Mouse (Mus musculus): ENCODE results near the gene Fam217a. TPM values are rescaled to one million over a fixed set of nuclear protein-coding genes. Genes with fewer than 3 reads are reported as not detected.

Fam217a gene
- polyA plus RNA-seq (2017; shearing (Covaris generic)), result not detected

DNA sequence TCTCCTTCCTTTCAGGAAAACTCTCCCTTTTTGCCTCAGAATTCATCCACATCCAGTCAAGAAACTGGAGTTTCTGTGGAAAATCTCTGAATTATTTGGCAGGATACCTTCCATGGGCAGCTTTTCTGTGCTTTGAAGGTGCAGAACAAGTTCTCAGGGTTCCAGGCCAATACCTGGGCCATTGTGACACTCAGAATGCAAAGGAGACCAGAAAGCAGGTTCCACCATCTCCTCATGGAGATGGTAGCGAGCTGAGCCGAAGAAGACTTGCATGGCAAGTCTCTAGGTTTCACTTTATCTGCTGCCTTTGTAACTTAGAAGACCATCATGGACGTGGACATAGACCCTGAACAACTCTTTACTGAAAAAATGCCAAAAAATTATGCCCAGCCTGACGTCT is at the start of gene Fam217a, which contains the start of gene 4933417A18Rik:
Fam217a (minus strand) TSS at position 101 of the 400 bp plus-strand sequence.
4933417A18Rik (plus strand) TSS at position 200 of the 400 bp plus-strand sequence.

DNA sequence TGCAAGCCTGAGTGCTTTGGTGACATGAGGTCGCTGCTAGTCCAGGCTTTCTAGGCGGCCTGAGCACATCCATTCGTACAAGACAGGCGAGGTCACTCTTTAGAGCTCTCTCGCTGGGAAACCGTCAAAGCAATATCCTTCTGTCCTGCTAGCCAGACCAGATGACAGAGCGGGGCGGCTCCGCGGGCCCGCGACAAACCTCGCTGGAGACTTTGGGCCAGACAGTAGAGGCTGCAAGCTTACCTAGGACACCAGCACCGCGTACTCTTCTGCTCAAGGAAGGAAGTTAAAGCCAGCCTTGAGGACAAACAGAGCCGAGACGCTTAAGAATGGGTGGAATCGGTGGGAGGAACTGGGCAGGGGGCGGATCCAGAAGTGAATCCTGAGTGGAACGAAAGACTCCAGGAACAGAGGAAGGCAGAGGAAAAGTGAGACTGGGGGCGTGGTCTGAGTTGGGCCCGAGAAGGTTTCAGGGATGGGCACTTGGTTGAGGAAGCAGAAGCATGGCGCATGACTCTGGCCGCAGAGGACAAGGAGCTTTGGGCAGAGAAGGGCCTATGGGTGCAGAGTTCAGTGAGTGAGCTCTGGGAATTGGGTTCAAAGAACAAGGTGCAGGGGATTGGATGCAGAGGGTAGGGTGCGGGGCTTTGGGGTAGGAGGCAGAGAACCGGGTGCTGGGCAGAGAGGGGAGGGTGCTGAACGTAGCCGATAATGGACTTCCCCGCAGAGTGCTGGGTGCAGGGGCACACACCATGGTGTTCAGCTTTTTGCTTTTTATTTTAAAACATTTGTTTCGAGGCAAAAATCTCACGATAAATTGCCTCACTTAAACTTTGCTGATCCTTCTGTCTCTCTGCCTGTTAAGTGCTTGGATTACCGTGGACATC is 39.6 kb upstream of the Fam217a start, which contains the start of gene Eci3:
Eci3 (minus strand) TSS at position 300 of the 887 bp plus-strand sequence.

DNA sequence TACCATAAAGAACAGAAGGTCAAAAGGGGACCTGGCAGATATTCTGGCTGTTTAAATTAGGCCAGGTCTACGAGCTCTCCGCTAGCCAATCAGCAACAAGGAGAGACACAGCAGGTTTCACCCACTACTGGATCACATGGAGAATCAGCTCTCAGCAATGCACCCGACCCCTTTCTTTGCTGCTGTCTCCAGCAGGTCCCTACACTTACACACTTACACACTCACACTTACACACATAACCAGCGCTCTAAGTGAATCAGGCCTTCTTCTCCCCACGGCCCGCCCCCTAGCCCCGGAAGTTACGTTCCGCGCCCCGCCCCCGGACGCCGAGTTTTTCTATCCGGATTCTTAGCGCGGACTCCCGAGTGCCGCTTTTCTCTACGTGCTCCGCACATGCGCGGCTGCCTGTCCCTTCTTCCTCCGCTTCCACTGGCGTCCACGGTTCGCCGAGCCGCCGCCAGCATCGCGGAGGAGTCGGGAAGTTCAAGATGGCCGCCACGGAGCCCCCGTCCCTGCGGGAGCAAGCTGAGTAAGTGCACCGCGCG is 48.9 kb downstream of the Fam217a start, which contains the start of gene Prpf4b:
Prpf4b (plus strand) TSS at position 137 of the 545 bp plus-strand sequence.

Other genes starting within 250 kb of the Fam217a start
- not detected for gene Fam50b, start 189.5 kb downstream of the Fam217a start, polyA plus RNA-seq (2017; shearing (Covaris generic))
- 90.0 TPM for gene Prpf4b, start 49.0 kb downstream of the Fam217a start, polyA plus RNA-seq (2017; shearing (Covaris generic))
- not detected for gene 4933417A18Rik, start 99 bp upstream of the Fam217a start, polyA plus RNA-seq (2017; shearing (Covaris generic))
- gene Eci3, start 39.5 kb upstream of the Fam217a start, polyA plus RNA-seq (2017; shearing (Covaris generic)), result not detected
- gene Eci2, start 102.8 kb upstream of the Fam217a start, polyA plus RNA-seq (2017; shearing (Covaris generic)), result 22.3 TPM